Mouse (Mus musculus) bone marrow macrophage, adult 2 months (primary cell): ENCODE measurements around the gene Itfg2.

Experiments used
- CTCF ChIP-seq: IDR thresholded peaks from 2 replicates; pipeline ENCODE4 v1.5.1; 2012; ENCODE audit warnings: low read depth, mild to moderate bottlenecking, low read length, moderate library complexity
- POLR2A ChIP-seq: IDR thresholded peaks from 2 replicates; pipeline ENCODE4 v1.6.1; 2012; ENCODE audit warnings: mild to moderate bottlenecking, low read depth, low read length, borderline replicate concordance

GRCm38 (mm10) chr6:128436356-128437005, 11.8 kb upstream of the Itfg2 start:
- TF ChIP-seq POLR2A = no peak
- TF ChIP-seq CTCF = no peak
